Mouse (Mus musculus) heart, adult 18-20 months (tissue): ENCODE measurements around the gene Vgll4. TPM values are rescaled to one million over a fixed set of nuclear protein-coding genes. Genes with fewer than 3 reads are reported as not detected.

Source experiments
- DNase-seq, 2 experiments: peaks; one replicate each; pipeline ENCODE4 v3.0.0; 2021 to 2022; ENCODE audit warnings: mixed read lengths in 1 of 2
- total RNA-seq, 2 experiments: library from RNA; stranded (reverse); gene quantifications; 2 replicates each; pipeline ENCODE4 v1.2.3; 2021

Gene Vgll4
- total RNA-seq, 2 experiments from 2014 or later, result 20.4 to 22.9 TPM

DNA sequence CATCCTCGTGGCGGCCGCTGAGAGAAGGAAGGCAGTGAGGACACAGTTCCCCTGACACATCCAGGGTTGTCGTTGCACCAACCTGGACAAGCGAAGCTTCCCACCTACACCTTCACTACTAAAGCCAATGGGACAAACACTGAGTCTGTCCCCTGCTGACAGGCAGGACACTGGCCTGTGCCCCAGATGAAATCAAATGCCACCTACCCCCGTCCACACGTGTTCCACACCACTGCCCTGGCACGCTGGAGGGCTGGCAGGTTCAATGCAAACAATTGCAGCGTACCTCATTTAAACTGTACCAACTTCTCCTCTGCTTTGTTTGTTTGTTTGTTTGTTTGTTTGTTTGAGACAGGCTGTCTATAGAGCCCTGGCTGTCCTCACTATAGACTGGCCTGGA, 50.8 kb downstream of the Vgll4 start:
- peak in 1 of 2 experiments; percentile 22 for DNase-seq

GRCm38 (mm10) chr6:114917770-114918635, 51.8 kb downstream of the Vgll4 start:
- DNase-seq, result peak; percentile 72 to 82

DNA sequence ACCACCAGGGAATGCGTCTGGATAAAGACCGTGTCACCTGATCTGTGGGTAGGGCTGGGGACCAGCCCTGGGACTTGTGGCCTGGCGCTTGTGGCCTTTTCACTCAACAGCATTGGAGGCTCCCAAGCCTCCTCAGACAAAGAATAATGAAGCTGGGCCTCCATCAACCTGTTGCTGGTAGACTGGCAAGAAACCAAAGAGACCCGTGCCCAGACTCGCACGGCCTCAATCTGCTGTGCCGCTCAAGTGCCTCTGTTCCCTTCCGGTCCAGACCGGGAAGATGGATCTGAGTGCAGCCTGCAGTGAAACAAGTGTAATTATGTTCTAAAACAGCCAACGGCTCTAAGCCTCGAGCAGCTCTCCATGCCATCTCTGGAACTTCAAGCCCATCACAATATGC, 52.7 kb downstream of the Vgll4 start:
- DNase-seq, result peak in 1 of 2 experiments; percentile 26

DNA sequence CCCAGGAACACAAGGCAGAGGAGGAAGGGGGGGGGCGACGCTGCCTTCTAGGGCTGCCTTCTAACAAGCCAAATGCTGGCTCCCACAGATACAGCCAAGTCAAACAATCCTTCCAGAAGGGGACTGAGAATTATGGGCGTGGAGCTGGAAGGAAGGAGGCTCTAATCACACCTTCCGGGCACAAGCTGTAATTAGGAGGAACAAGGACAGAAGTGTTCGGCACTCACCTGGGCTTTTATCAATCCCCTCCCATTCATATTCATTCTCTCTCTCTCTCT, 53.1 kb downstream of the Vgll4 start:
- DNase-seq, result peak in 1 of 2 experiments; percentile 60

DNA sequence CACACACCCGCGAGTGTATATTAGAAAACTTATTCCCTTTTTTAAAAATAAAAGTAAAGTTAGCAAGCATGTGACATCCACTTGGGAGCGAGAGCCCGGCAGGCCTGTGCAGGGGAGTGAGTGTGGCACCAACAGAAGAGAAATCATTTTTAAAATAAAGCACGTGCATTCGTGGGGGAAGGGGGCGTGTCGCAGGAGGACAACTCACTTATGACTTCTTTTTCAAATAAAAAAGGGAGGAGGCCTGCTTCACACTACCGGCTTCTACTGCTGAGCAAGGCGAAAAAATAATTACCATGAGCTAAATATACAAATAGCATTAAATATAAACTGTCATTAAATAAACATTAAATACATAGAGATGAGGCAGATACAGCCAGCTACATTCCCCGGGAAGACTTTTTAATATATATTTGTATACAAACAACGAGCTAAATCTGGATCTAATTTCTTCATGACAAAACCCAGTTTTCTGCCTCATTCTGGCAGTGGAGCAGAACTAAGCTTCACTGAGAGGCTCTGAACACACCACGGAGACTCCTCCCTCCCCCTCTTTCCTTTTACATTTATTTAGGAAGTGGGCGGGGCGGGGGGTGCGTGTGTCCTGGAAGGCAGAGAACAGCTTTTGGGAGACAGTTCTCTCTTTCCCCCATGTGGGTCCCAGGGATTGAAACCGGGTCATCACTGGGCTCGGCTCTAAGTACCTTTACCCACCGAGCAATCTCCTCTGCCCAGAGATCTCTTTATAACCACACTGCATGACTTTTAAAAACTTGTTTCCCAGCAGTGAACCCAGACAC, 53.7 kb downstream of the Vgll4 start:
- DNase-seq, result peak; percentile 46 to 55

DNA sequence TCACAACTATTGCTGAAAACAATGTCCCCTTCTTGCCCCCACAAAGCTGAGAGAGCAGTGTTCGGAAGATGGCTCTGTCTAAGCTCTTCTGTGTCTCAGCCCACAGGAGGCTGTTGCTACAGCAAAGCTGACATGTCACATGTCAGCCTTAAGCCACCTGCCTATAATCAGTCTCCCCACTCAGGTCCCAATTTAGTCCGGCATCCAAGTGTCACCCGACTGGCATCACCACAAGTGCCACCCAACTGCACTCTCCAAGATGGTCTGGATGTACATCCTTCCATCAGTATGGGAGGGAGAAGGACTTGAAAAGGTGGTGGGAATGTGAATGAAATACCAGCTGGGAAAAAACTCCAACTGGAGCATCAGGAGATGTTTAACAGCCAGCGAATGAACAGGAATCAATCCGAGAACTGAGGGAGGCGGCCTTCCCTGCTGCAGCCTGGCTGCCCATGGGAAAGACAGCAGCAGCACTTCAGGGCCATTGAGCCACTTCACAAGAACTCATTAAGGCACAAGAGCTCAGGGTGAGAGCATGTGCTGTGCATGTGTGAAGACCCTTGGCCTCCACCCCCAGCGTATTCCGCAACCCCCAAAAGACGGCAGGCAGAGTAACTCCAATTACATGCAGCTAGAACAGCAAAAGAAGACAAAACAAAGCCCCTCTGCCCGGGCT, 55.6 kb downstream of the Vgll4 start:
- DNase-seq, result peak in 1 of 2 experiments; percentile 33

DNA sequence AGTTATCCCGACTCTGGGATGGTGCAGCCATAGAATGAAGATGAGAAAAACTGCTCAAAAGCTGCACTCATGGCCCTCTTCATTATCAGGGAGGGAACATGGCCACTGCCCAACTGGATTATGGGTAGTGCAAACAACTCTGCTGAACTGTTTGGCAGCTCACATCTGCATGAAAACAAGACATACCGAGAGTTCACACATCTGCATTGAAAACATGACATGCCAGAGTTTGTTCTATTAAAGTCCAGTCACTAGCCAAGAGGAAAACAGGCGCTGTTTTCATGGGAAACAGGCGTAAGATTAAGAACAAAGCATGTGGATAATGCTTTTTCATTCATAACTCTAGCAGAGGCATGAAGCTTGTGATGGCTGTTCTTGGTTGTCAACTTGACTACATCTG, 56.7 kb downstream of the Vgll4 start:
- DNase-seq, result peak in 1 of 2 experiments; percentile 32

DNA sequence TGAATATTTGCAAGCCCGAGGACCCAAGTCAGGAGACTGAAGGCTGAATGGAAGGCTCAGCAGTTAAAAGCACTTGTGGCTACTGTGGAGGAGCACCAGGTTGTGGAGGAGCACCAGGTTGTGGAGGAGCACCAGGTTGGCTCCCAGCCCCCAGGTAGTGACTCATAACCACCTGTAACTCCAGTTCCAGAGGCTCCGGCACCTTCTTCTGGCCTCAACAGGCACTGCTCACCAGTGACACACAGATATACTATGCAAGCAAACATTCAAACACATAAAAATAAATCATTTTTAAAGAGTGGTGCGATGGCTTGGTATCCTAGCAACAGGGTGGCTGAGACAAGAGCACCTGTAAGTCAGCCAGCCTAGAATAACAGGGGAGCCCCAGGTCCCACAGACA, 58.3 kb downstream of the Vgll4 start:
- no peak for DNase-seq

GRCm38 (mm10) chr6:114909801-114910200, 60.0 kb downstream of the Vgll4 start:
- no peak for DNase-seq

DNA sequence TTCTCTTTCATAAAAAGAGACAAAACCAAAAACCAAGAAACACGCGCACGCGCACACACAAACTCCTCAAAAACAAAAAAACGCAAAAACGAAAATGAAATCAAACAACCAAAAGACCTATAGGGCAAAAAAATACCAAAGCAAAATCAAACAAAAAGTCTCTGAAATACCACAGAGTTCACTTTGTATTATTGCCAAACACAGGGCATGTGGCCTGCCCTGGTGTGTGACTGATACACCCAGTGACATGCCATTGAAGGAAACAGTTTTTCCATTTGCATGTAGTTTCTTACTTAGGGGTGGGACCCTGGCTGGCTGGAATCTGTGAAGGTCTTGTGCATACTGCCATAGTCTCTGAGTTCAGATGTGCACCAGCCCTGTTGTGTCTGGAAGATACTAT, 62.3 kb downstream of the Vgll4 start:
- no peak for DNase-seq

GRCm38 (mm10) chr6:114906209-114906608, 63.6 kb downstream of the Vgll4 start:
- DNase-seq, result no peak

DNA sequence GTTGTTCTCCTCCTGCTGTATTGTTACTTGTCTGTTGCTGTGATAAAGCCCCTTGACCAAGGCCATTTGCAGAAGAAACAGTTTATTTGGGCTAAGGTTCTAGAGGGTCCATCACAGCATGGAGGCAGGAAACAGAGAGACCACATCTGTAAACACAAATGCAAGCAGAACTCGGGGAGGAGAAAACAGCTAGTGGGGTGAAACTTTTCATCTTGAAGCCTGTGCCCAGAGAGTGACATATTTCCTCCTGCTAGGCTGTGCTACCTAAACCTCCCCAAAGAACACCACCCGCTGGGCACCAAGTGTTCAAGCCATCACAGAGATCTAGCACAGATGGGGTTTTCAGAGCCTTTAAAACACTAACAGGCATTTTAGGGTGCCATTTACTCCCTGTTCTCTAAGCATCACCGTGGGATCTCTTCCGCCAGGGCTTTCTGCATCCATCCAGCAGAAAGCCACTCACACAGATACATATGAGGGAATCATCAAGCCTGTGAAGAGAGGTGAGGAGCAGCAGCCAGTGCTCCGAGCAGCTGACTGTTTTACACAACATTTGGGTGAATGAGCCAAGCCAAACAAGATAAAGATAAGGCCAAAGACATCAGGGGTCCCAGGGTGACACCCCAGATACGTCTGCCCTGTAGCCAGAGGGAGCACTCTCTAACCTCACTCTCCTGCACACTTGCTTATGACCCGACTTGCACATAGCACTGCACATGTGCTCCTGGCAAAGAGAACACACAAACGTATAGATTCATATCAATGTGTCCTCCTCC, 64.4 kb downstream of the Vgll4 start:
- no peak for DNase-seq

- DNase-seq, result no peak
These were observed 65.0 kb downstream of the Vgll4 start for GRCm38 (mm10) chr6:114904818-114905217.

DNA sequence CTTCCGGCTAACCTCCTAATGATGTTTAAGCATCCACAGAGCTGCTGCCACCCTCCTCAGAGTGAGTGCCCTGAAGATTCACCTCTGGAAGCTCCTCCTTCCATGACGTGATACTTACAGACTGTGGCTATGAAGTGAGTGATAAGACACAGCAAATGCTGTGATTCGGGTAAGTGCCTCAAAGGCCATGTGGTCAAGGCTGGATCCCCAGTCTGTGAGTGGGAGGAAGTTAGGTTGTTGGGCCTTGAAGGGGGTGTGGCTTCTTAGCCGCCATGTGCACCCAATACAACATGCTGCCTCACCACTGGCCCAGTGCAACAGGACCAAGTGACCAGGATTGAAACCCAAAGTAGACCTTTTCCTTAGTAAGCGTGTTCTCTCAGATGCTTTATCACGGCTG, 65.6 kb downstream of the Vgll4 start:
- DNase-seq, result no peak

GRCm38 (mm10) chr6:114901921-114902320, 67.9 kb downstream of the Vgll4 start:
- DNase-seq, result no peak

DNA sequence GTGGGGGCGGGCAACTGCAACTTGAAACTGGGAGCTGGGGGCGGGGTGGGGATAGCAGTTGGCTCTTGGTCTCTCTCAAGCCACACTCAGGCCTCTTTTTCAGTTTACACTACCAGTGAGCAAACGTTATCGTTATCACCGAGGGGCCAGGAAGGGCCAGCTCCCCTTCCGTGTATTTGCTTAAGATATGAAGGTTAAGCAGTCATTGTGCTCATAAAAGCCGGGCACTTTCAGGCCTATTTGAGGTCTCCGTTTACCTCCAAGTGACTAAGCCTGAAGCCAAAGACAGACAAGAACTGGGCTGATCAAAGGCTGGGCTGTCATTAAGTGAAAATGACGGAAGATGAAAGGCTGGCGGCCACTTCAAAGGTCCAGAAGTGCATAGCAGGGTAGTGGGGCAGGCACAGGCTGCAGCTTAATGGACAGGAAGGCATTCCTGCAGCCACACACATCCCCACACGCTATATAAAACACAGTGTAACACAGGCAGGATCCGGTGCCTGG, 68.4 kb downstream of the Vgll4 start:
- DNase-seq, result peak in 1 of 2 experiments; percentile 52

DNA sequence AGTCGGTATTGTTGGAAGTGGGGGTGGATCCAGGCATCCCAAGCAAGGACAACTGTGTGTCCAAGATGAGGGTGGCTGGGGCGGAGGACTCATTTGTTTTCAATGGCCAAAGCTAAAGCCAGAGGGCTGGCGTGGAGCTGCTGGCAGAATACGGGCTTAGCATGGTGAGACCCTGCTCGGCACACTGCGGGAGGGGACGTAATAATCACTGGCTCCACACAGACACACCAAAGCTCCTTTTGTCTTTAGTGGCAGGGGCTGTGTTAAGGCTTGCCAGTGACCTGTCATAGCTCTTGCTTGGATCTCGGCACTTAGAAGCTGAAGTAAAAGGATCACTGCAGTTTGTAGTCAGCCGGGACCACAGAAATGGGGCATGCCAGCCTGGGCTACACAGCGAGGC, 69.6 kb downstream of the Vgll4 start:
- DNase-seq, result no peak

- no peak for DNase-seq
These were observed 70.1 kb downstream of the Vgll4 start for GRCm38 (mm10) chr6:114899652-114900051.

DNA sequence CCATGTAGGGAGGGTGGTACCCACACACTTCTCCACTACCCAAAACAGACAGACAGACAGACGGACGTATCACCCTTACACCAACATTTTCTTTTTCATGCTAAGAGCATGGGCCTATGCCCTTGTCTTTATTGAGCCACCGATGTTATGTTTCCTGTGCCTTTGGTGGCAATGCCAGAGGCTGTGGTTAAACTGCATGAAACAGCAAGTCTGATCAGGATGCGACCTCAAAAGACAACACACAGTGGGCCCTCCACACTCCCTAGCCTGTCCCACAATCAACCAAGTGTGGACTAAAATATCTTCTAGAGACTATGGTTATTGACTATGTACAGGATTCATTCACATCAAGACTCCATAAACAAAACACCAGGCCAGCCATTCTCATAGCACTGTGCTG, 70.8 kb downstream of the Vgll4 start:
- DNase-seq, result no peak

DNA sequence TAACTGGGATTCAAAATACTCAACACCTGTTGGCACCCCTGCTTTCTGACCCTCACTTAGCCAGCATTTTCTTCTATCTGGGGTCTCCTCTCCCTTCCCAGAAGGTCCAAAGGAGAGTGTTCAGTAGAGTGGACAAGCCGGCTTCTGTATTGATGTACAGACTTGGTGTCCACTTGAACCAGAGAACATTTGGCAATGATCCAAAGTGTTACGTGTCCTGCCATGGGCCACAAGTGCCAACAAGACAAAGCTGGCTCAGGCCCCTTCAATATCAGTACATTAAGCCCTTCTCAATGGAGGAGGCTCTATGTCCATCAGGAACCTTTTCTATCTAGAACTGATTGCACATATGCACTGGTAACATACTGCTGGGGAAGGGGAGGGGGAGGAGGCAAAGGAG, 73.5 kb downstream of the Vgll4 start:
- DNase-seq, result no peak

- DNase-seq, result no peak
These were observed 74.6 kb downstream of the Vgll4 start for GRCm38 (mm10) chr6:114895191-114895590.

- DNase-seq, result no peak
These were observed 75.2 kb downstream of the Vgll4 start for GRCm38 (mm10) chr6:114894548-114895106.
